Mouse (Mus musculus): Measurements from ENCODE around the gene Gin1. TPM values are rescaled to one million over a fixed set of nuclear protein-coding genes. Genes with fewer than 3 reads are reported as not detected.

Gene Gin1
- polyA plus RNA-seq, 1 experiment from 2014 or later = 14.7 TPM

- H3K9ac ChIP-seq = no peak overlapping the region
- ATAC-seq (ENCODE audit: insufficient number of reproducible peaks, low FRiP score, low TSS enrichment, low read depth) = no peak
- no peaks in the 10 kb centered on the region for H3K27me3 ChIP-seq
- no peaks in the 10 kb centered on the region for H3K9me3 ChIP-seq
- no peak overlapping the region for H3K4me2 ChIP-seq
- 68% methylated on average over 5 of the region's 5 CpGs for WGBS
- H3K36me3 ChIP-seq = peaks cover 5% of the 10 kb centered on the region; the same call in 1 of the 2 replicates
- no peak overlapping the region for H3K4me3 ChIP-seq
- no peak overlapping the region for H3K27ac ChIP-seq
- H3K4me1 ChIP-seq = 0 out of 2 replicates have a peak, but pooled peaks cover 2% of the 10 kb centered on the region
These were observed 64.4 kb downstream of the Gin1 start for GRCm38 (mm10) chr1:97834354-97834822.

Other genes starting within 250 kb of the Gin1 start
- 13.9 TPM in 2 replicates for gene D1Ertd622e, start 108.1 kb upstream of the Gin1 start, polyA plus RNA-seq (2015; fragmentation: Nextera tagmentation; extraction: Ambion mirVana)
- gene Ppip5k2, start 239 bp downstream of the Gin1 start, polyA plus RNA-seq (2015; fragmentation: Nextera tagmentation; extraction: Ambion mirVana) = 19.3 and 23.2 TPM in 2 replicates